Comparison of ENCODE assay signal across 8 mouse cellular contexts in the genomic region with DNA sequence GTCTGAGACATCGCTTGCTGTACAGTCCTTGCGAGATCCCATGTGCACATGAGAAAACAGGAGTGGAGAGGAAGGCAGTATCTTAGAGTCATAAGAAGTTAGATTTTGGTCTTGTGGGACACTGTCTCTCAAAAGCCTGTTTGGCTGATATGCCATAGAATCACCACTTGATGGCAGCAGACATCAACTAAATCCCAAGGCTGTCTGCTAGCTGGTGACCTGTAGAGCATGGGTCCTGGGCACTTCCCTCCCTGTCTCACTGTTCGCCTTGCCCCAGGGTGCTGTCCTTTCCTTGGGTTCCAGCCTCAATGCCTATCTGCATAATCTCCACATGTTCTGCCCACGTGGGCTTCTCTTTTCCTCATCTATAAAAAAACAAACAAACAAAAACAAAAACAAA. TPM values are rescaled to one million over a fixed set of nuclear protein-coding genes. Genes with fewer than 3 reads are reported as not detected.
DNase-seq lines count a peak whose midpoint lies in the region; ATAC-seq and TF ChIP-seq lines count a peak whose summit lies in the region.

No protein-coding gene starts in this region.

- no peak overlapping the region for H3K27ac ChIP-seq in ES-E14 (ENCODE audit: insufficient read depth, low read depth, low read length, poor library complexity, severe bottlenecking)

- no peaks in the 10 kb centered on the region for H3K27me3 ChIP-seq in splenic B cell, adult 2 months (ENCODE audit: control insufficient read depth, insufficient read depth, low read length, poor library complexity, severe bottlenecking)

- ATAC-seq in frontal cortex, adult (ENCODE audit: low TSS enrichment), result peak; percentile 79
- ATAC-seq in megakaryocyte-erythroid progenitor cell, adult 5-6 weeks (replicated peaks; ENCODE audit: low FRiP score, low TSS enrichment, poor library complexity, severe bottlenecking), result peak; percentile 75

- no peak for DNase-seq in frontal cortex, postnatal 10 days (ENCODE audit: low spot score in 2 of 2)
- DNase-seq in ES-E14 (ENCODE audit: low read depth, low spot score), result peak; percentile 34
- peak; percentile 70 to 72 for DNase-seq in cerebellum, postnatal 14 days
- DNase-seq in heart, postnatal 14 days, result peak; percentile 27 to 62
- DNase-seq in kidney, postnatal 4 days, result peak; percentile 56 to 63
- DNase-seq in splenic B cell, adult 2 months (ENCODE audit: low read depth, low spot score), result peak; percentile 59

- H3K36me3 ChIP-seq in ES-E14 (ENCODE audit: control insufficient read depth, insufficient read depth, low read length, poor library complexity, severe bottlenecking), result no peaks in the 10 kb centered on the region
- H3K36me3 ChIP-seq in splenic B cell, adult 2 months (ENCODE audit: control insufficient read depth, insufficient read depth, low read length, poor library complexity, severe bottlenecking), result no peaks in the 10 kb centered on the region

- H3K9me3 ChIP-seq in ES-E14 (ENCODE audit: control insufficient read depth, insufficient read depth, low read depth, low read length), result no peaks in the 10 kb centered on the region

- H3K4me3 ChIP-seq in ES-E14 (ENCODE audit: insufficient read depth in 1 of 2, low read depth in 1 of 2, low read length in 2 of 2, poor library complexity in 1 of 2, severe bottlenecking in 1 of 2), result no peak overlapping the region

- H3K9ac ChIP-seq in ES-E14 (ENCODE audit: insufficient read depth, low read depth, low read length, poor library complexity, severe bottlenecking), result no peak overlapping the region

- H3K4me1 ChIP-seq in ES-E14 (ENCODE audit: control insufficient read depth in 2 of 2, insufficient read depth in 2 of 2, low read length in 2 of 2, poor library complexity in 1 of 2), result no peaks in the 10 kb centered on the region

- intact Hi-C loops in heart, postnatal 14 days (cut with DNase I), result loop anchor here (2.0 to 5.0 kb wide), 6 partner anchors 79 to 802 kb away; no protein-coding TSS in a partner anchor

- in situ Hi-C loops in ES-E14 (cut with MboI; ENCODE audit: low sequenced_read_pairs in 2 of 2, unreplicated experiment in 2 of 2), result loop anchor here in 1 of 2 experiments (25.0 kb wide), 1 partner anchor 787 kb away; no protein-coding TSS in a partner anchor

TF ChIP-seq in ES-E14, 5 proteins besides CTCF, POLR2A, EP300 and RAD21:
- TF ChIP-seq MAFK (IDR thresholded peaks at IDR 0.05; ENCODE audit: insufficient read depth, low read depth, low read length) (no peak), ZC3H11A (IDR thresholded peaks at IDR 0.05; ENCODE audit: borderline replicate concordance, low read depth, low read length) (peak; percentile 95)

RNA-seq across cellular contexts. Expression of gene Il9, which starts 6.7 kb away (rescaled TPM):
- not detected in 2 replicates for total RNA-seq in ES-E14 (2012; rRNA removed)
- not detected for total RNA-seq in heart, postnatal 14 days (2021)
- total RNA-seq in megakaryocyte-erythroid progenitor cell, adult 5-6 weeks (2014; fragmentation: Nextera tagmentation), result not detected in 2 replicates
- total RNA-seq in megakaryocyte-erythroid progenitor cell, adult 5-6 weeks (2017), result not detected in 2 replicates

RNA-seq across cellular contexts. Expression of gene Slc25a48, which starts 37.2 kb away (rescaled TPM):
- 0.32 and 0.49 TPM in 2 replicates for total RNA-seq in ES-E14 (2012; rRNA removed)
- total RNA-seq in heart, postnatal 14 days (2021), result under 1 TPM in 1 of 2 experiments, not detected in 1; 0.07 TPM
- not detected in 2 replicates for total RNA-seq in megakaryocyte-erythroid progenitor cell, adult 5-6 weeks (2014; fragmentation: Nextera tagmentation)
- not detected in 2 replicates for total RNA-seq in megakaryocyte-erythroid progenitor cell, adult 5-6 weeks (2017)

RNA-seq across cellular contexts. Expression of gene Fbxl21, which starts 46.9 kb away (rescaled TPM):
- 0.58 and 1.2 TPM in 2 replicates for total RNA-seq in ES-E14 (2012; rRNA removed)
- under 1 TPM; 0.24 to 0.79 TPM for total RNA-seq in heart, postnatal 14 days (2021)
- not detected in 2 replicates for total RNA-seq in megakaryocyte-erythroid progenitor cell, adult 5-6 weeks (2014; fragmentation: Nextera tagmentation)
- total RNA-seq in megakaryocyte-erythroid progenitor cell, adult 5-6 weeks (2017), result not detected in 2 replicates

RNA-seq across cellular contexts. Expression of gene Gm3045, which starts 49.0 kb away (rescaled TPM):
- not detected in 2 replicates for total RNA-seq in ES-E14 (2012; rRNA removed)
- not detected for total RNA-seq in heart, postnatal 14 days (2021)
- not detected in 2 replicates for total RNA-seq in megakaryocyte-erythroid progenitor cell, adult 5-6 weeks (2014; fragmentation: Nextera tagmentation)
- total RNA-seq in megakaryocyte-erythroid progenitor cell, adult 5-6 weeks (2017), result not detected in 2 replicates

Comparison
In these comparisons a context has a peak if more than half of its experiments do, and no peak if none do; other contexts are left out.
1. DNase-seq: peak in ES-E14 (single experiment), cerebellum, postnatal 14 days (2 of 2), heart, postnatal 14 days (2 of 2), kidney, postnatal 4 days (2 of 2) and splenic B cell, adult 2 months (single experiment); none in frontal cortex, postnatal 10 days (0 of 2).